Mouse (Mus musculus) midbrain, embryonic 15.5 days (tissue): ENCODE results near the gene Palb2. TPM values are rescaled to one million over a fixed set of nuclear protein-coding genes. Genes with fewer than 3 reads are reported as not detected.

Source experiments
- polyA plus RNA-seq: library from polyadenylated mRNA; unstranded; fragments of >200 nt; fragmentation: Nextera tagmentation; extraction: Ambion mirVana; gene quantifications from 2 replicates; pipeline ENCODE4 v1.2.1, GENCODE M21; 2015

Gene Palb2
- polyA plus RNA-seq, 1 experiment from 2014 or later: 4.9 TPM

Other genes with a start within 250 kb of the Palb2 start
- 27.1 and 27.5 TPM in 2 replicates for gene Cog7, start 151.3 kb downstream of the Palb2 start, polyA plus RNA-seq
- gene Gga2, start 111.8 kb downstream of the Palb2 start, polyA plus RNA-seq: 59.0 and 63.7 TPM in 2 replicates
- 81.4 and 85.3 TPM in 2 replicates for gene Ubfd1, start 65.8 kb downstream of the Palb2 start, polyA plus RNA-seq
- gene Ears2, start 65.7 kb downstream of the Palb2 start, polyA plus RNA-seq: 9.2 and 10.7 TPM in 2 replicates
- 588 and 603 TPM in 2 replicates for gene Ndufab1, start 31.1 kb downstream of the Palb2 start, polyA plus RNA-seq
- 166 and 173 TPM in 2 replicates for gene Dctn5, start 56 bp upstream of the Palb2 start, polyA plus RNA-seq
- 17.2 and 22.9 TPM in 2 replicates for gene Plk1, start 26.5 kb upstream of the Palb2 start, polyA plus RNA-seq
- gene Ern2, start 53.2 kb upstream of the Palb2 start, polyA plus RNA-seq: 1.9 and 2.7 TPM in 2 replicates
- gene Chp2, start 86.5 kb upstream of the Palb2 start, polyA plus RNA-seq: 1.3 and 1.6 TPM in 2 replicates
- 107 and 117 TPM in 2 replicates for gene Prkcb, start 155.8 kb upstream of the Palb2 start, polyA plus RNA-seq